ENCODE assay signal across 12 mouse cellular contexts in genomic region chr2:166346421-166347182, GRCm38 (mm10).
DNase-seq lines count a peak whose midpoint lies in the region; ATAC-seq lines count a peak whose summit lies in the region.
"Had no signal": no experiment of that assay in that cellular context is flagged by ENCODE, and none has a peak within 500 bp of the region (broad histone marks: within the 10 kb centered on the region; RNA-seq: fewer than 3 reads in every experiment).

No protein-coding gene starts in this region.

- H3K27ac ChIP-seq in neural tube, embryonic 11.5 days (ENCODE audit: low read depth, low read length): peak overlapping the region; percentile 35; the same call in 1 of the 2 replicates
- H3K27ac ChIP-seq in stomach, embryonic 16.5 days (ENCODE audit: low read length): peak overlapping the region; percentile 16; the same call in 1 of the 2 replicates
- no peak overlapping the region for H3K27ac ChIP-seq in heart, embryonic 12.5 days (ENCODE audit: poor library complexity, severe bottlenecking)

- peak; percentile 70 for ATAC-seq in neural tube, embryonic 11.5 days (ENCODE audit: insufficient read depth, low FRiP score, low TSS enrichment)
- no peak for ATAC-seq in stomach, embryonic 16.5 days (ENCODE audit: insufficient read depth, low FRiP score)
- no peak for ATAC-seq in heart, embryonic 12.5 days (ENCODE audit: insufficient number of reproducible peaks, low FRiP score)
- ATAC-seq: activated CD4-positive, CD25-positive, alpha-beta regulatory T cell, adult 4 months had no signal

- no peak overlapping the region for H3K4me2 ChIP-seq in neural tube, embryonic 11.5 days (ENCODE audit: low read depth)
- no peak overlapping the region for H3K4me2 ChIP-seq in stomach, embryonic 16.5 days (ENCODE audit: low read depth, low read length)
- H3K4me2 ChIP-seq in heart, embryonic 12.5 days: no peak overlapping the region

- H3K27me3 ChIP-seq in neural tube, embryonic 11.5 days (ENCODE audit: control insufficient read depth, insufficient read depth, low read length): no peaks in the 10 kb centered on the region; the same call in 1 of the 2 replicates
- 0 out of 2 replicates have a peak, but pooled peaks cover 3% of the 10 kb centered on the region for H3K27me3 ChIP-seq in stomach, embryonic 16.5 days (ENCODE audit: control insufficient read depth, insufficient read depth, low read length)
- H3K27me3 ChIP-seq in heart, embryonic 12.5 days (replicated peaks): 0 out of 2 replicates have a peak, but pooled peaks cover 2% of the 10 kb centered on the region

- 13% methylated on average over 18 of the region's 18 CpGs for WGBS in neural tube, embryonic 11.5 days
- 41% methylated on average over 18 of the region's 18 CpGs for WGBS in stomach, embryonic 16.5 days
- WGBS in heart, embryonic 12.5 days: 70% methylated on average over 18 of the region's 18 CpGs

- DNase-seq in embryo, embryonic 11 days: peak; percentile 49
- no peak for DNase-seq in embryo, embryonic 10.5 days (ENCODE audit: low spot score)
- DNase-seq in neural tube, embryonic 11.5 days (ENCODE audit: low spot score): peak; percentile 62
- DNase-seq in neural tube, embryonic 10.5 days (ENCODE audit: extremely low spot score, low spot score): no peak
- DNase-seq in mesoderm, embryonic 11.5 days (ENCODE audit: low read depth, low spot score): peak; percentile 74
- DNase-seq in right cerebral cortex, postnatal 25 days: no peak
- DNase-seq: kidney, postnatal 36 days; lung, adult 18-20 months had no signal

- no peaks in the 10 kb centered on the region for H3K36me3 ChIP-seq in neural tube, embryonic 11.5 days (ENCODE audit: control insufficient read depth, insufficient read depth, low read length)
- no peaks in the 10 kb centered on the region for H3K36me3 ChIP-seq in stomach, embryonic 16.5 days (ENCODE audit: control insufficient read depth, insufficient read depth, low read length)
- no peaks in the 10 kb centered on the region for H3K36me3 ChIP-seq in heart, embryonic 12.5 days

- no peak overlapping the region for H3K9ac ChIP-seq in neural tube, embryonic 11.5 days (ENCODE audit: low read length)
- no peak overlapping the region for H3K9ac ChIP-seq in stomach, embryonic 16.5 days (ENCODE audit: low read length)
- H3K9ac ChIP-seq in heart, embryonic 12.5 days: no peak overlapping the region

- H3K4me1 ChIP-seq in neural tube, embryonic 11.5 days (ENCODE audit: control insufficient read depth, insufficient read depth, low read length): peaks cover 28% of the 10 kb centered on the region
- peaks cover 19% of the 10 kb centered on the region for H3K4me1 ChIP-seq in stomach, embryonic 16.5 days (ENCODE audit: control insufficient read depth, insufficient read depth, low read length)
- peaks cover 36% of the 10 kb centered on the region for H3K4me1 ChIP-seq in heart, embryonic 12.5 days (replicated peaks)
- H3K4me1 ChIP-seq: megakaryocyte, embryonic 14.5 days had no signal

- no peak overlapping the region for H3K4me3 ChIP-seq in neural tube, embryonic 11.5 days (ENCODE audit: low read depth, low read length)
- H3K4me3 ChIP-seq in stomach, embryonic 16.5 days (replicated peaks; ENCODE audit: low read length): no peak overlapping the region
- H3K4me3 ChIP-seq in heart, embryonic 12.5 days: no peak overlapping the region
- H3K4me3 ChIP-seq: megakaryocyte, embryonic 14.5 days had no signal

- no peaks in the 10 kb centered on the region for H3K9me3 ChIP-seq in neural tube, embryonic 11.5 days (ENCODE audit: control insufficient read depth, low read length)
- no peaks in the 10 kb centered on the region for H3K9me3 ChIP-seq in stomach, embryonic 16.5 days (replicated peaks; ENCODE audit: control insufficient read depth, low read length)
- no peaks in the 10 kb centered on the region for H3K9me3 ChIP-seq in heart, embryonic 12.5 days (replicated peaks)

Comparison
In these comparisons a context has a peak if more than half of its experiments do, and no peak if none do; other contexts are left out.
1. DNase-seq: peak in embryo, embryonic 11 days (single experiment), neural tube, embryonic 11.5 days (single experiment) and mesoderm, embryonic 11.5 days (single experiment); none in embryo, embryonic 10.5 days (single experiment), neural tube, embryonic 10.5 days (single experiment) and right cerebral cortex, postnatal 25 days (single experiment).